Mouse (Mus musculus): ENCODE measurements around the gene Prx. TPM values are rescaled to one million over a fixed set of nuclear protein-coding genes. Genes with fewer than 3 reads are reported as not detected.

Gene Prx
- under 1 TPM; 0.15 to 0.40 TPM for total RNA-seq (2021)

GRCm38 (mm10) chr7:27499036-27499435 is at the start of gene Prx:
Gene Prx, plus strand, starts transcription at chr7:27499324.
- DNase-seq, result no peak

GRCm38 (mm10) chr7:27451359-27451758 is 47.8 kb upstream of the Prx start:
- no peak for DNase-seq

- no peak for DNase-seq
Observed at GRCm38 (mm10) chr7:27452206-27452770, 46.8 kb upstream of the Prx start.

GRCm38 (mm10) chr7:27454461-27455121 is 44.5 kb upstream of the Prx start:
- no peak for DNase-seq

- no peak for DNase-seq
Observed at GRCm38 (mm10) chr7:27455273-27455672, 43.9 kb upstream of the Prx start.

- no peak for DNase-seq
Observed at GRCm38 (mm10) chr7:27458614-27459013, 40.5 kb upstream of the Prx start.

- DNase-seq, result no peak
Observed at GRCm38 (mm10) chr7:27459640-27460039, 39.5 kb upstream of the Prx start.

- no peak for DNase-seq
Observed at GRCm38 (mm10) chr7:27460477-27460876, 38.6 kb upstream of the Prx start.

GRCm38 (mm10) chr7:27467648-27468047 is 31.5 kb upstream of the Prx start:
- DNase-seq, result no peak

- no peak for DNase-seq
Observed at GRCm38 (mm10) chr7:27471390-27472120, 27.6 kb upstream of the Prx start.

- no peak for DNase-seq
Observed at GRCm38 (mm10) chr7:27472596-27472995, 26.5 kb upstream of the Prx start.

- DNase-seq, result peak; percentile 97
Observed at GRCm38 (mm10) chr7:27473156-27473834, 25.8 kb upstream of the Prx start, which contains the start of gene Sertad3. Gene Sertad3, plus strand, starts transcription at chr7:27473768.

- DNase-seq, result no peak
Observed at GRCm38 (mm10) chr7:27473835-27474489, 25.2 kb upstream of the Prx start.

- peak; percentile 95 to 96 for DNase-seq
Observed at GRCm38 (mm10) chr7:27474490-27474954, 24.6 kb upstream of the Prx start.

- no peak for DNase-seq
Observed at GRCm38 (mm10) chr7:27475596-27475995, 23.5 kb upstream of the Prx start.

- DNase-seq, result no peak
Observed at GRCm38 (mm10) chr7:27476098-27476635, 23.0 kb upstream of the Prx start.

GRCm38 (mm10) chr7:27478561-27478960 is 20.6 kb upstream of the Prx start:
- DNase-seq, result no peak

GRCm38 (mm10) chr7:27479750-27480149 is 19.4 kb upstream of the Prx start:
- no peak for DNase-seq

GRCm38 (mm10) chr7:27480506-27480905 is 18.6 kb upstream of the Prx start:
- DNase-seq, result no peak

GRCm38 (mm10) chr7:27480927-27481626 is 18.0 kb upstream of the Prx start:
- DNase-seq, result no peak

- DNase-seq, result peak; percentile 66 to 76
Observed at GRCm38 (mm10) chr7:27481627-27481969, 17.5 kb upstream of the Prx start.

GRCm38 (mm10) chr7:27483860-27484259 is 15.3 kb upstream of the Prx start:
- DNase-seq, result no peak

All from layer of hippocampus, postnatal 36 days (tissue).